Mouse (Mus musculus) cortical plate, adult 2 months (tissue): ENCODE results near the gene Ripply2.

Source experiments
- CTCF ChIP-seq: fragments of 200-500 bp; IDR thresholded peaks from 2 replicates; pipeline ENCODE4 v1.5.1; 2011; ENCODE audit warnings: mild to moderate bottlenecking, control low read depth, low read length; ENCODE audit not compliant: insufficient read depth; ENCODE audit errors: extremely low read depth
- POLR2A ChIP-seq: fragments of 200-500 bp; IDR thresholded peaks from 2 replicates; pipeline ENCODE4 v1.6.1; 2011; ENCODE audit warnings: mild to moderate bottlenecking, low read length, control low read depth; ENCODE audit not compliant: insufficient read depth; ENCODE audit errors: extremely low read depth

DNA sequence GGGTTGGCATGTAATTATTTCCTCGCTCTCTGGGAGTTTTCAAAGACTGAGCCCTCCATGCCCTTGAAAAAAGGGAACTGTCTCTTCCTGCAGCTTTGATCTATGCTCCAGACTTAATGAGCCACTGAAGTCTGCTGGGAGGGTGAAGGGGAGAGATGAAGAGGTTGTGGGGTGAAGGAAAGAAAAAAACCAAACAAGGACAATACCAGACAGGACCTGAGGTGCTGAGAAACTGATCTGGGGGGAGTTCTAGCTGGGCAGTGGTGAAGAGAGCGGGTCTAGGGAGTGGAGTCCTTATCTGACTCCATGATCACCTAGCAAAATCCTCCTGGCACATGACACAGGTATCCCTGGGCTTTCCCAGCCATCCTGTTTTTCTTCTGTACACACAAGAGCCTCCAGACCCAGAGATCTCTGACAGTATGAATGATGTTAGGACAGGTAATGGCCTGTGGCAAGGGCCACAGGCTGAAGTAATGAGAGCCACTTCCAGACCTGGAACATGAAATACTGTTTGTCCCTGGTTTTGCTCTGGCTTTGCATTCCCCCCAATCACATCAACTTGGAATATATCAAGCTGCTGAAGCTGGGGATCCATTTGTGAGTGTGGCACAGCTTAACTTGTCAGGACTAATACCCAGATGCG is 18.2 kb upstream of the Ripply2 start:
- TF ChIP-seq CTCF (no peak), POLR2A (no peak)
